Mouse (Mus musculus) adrenal gland, postnatal 0 days (tissue): ENCODE results near the gene Terb2. TPM values are rescaled to one million over a fixed set of nuclear protein-coding genes. Genes with fewer than 3 reads are reported as not detected.

ENCODE experiments used
- polyA plus RNA-seq: library from polyadenylated mRNA; unstranded; fragments of >200 nt; fragmentation: Nextera tagmentation; extraction: Ambion mirVana; gene quantifications from 2 replicates; pipeline ENCODE4 v1.2.1, GENCODE M21; 2015

The Terb2 gene
- not detected in 2 replicates for polyA plus RNA-seq

DNA sequence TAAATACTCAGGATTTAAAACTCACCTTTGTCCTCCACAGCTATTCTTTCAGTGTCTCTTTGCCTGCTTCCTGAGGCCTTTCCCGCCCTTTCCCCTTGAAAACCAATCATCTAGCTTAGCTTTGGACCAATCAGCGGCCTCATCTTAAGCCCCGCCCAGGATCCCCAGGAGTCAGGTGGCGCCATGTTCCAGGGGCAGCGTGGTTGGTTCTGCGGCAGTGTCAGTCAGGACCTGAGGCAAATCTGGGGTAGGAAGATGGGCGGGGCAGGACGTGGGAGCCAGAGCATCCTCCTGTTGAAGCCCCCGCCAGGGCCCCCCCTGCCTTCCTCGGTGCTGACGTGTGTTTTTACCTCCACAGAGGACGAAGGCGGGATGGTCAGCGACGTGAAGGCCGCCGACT is at the start of gene Terb2, which contains the start of gene Patl2:
Gene Terb2, plus strand, starts transcription at position 167 of the 400 bp plus-strand sequence.
Gene Patl2, minus strand, starts transcription at position 84 of the 400 bp plus-strand sequence.

DNA sequence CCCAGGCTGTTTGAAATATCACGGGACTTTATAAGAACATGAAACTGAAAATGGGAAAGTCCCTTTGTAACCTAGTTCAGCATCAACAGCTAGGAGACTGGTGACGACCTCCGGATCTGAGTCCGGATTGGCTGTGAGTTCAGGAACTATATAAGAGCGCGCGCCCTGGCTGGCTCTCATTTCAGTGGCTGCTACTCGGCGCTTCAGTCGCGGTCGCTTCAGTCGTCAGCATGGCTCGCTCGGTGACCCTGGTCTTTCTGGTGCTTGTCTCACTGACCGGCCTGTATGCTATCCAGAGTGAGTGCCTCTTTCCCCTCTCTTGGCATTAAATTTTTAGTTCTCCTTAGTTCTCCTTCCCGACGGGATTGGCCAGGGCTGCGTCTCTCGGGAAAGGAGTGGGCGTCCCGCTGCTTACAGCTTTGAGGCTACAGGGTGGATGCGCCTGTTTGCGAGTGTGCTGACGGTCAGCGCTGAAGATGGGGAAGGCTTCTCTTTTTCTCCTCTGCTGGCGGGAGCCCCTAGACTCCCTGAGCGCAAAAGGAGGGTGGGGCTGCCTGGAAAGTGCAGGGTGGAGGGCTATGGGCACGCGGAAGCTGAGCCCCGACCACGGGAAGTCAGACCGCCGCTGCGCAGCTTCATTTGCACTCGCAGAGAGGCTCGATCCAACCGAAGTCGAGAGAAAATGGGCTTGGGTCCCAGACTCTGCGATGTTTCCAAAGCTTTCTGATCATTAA is 38.4 kb upstream of the Terb2 start, which contains the start of gene B2m:
Gene B2m, plus strand, starts transcription at position 179 of the 734 bp plus-strand sequence.

GRCm38 (mm10) chr2:122160680-122161079 is 25.4 kb upstream of the Terb2 start, which contains the start of gene Trim69:
Gene Trim69 (plus strand): TSS chr2:122160700.

DNA sequence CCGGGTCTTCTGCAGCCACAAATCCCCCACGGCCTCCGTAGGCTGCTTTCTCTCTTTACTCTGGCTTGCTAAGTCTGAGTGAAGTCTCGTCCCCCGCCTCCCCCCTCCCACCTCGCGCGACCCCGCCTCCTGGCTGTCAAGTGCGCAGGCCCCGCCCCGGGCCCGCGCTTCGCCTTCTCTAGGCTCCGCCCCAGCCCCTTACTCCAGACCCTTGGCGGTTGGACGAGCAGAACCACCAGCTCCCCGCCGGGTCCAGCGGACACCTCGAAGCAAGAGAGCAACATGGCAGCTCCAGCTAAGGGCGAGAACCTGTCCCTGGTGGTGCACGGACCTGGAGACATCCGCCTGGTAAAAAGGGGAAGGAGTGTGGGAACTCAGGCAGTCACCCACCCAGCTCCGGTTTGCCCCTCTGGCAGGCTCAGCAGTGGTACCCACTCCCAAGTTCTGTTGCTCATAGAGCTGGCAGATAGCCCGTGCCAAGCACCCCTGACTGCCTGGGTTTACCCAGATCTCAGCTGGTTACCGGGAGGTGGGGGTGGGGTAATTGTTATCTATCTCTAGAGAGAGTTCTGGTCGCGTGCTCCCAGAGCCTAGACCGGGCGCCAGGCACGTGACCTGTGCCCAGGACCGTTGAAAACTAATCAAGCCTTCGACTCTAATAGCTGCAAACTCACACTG is 48.7 kb downstream of the Terb2 start, which contains the start of gene Sord:
Gene Sord, plus strand, starts transcription at position 139 of the 678 bp plus-strand sequence.

Other genes with a start within 250 kb of the Terb2 start
- 20.6 and 30.0 TPM in 2 replicates for gene Ctdspl2, start 230.3 kb upstream of the Terb2 start, polyA plus RNA-seq
- 0.22 TPM in 1 of 2 replicates, not detected in the other for gene Mageb3, start 230.2 kb upstream of the Terb2 start, polyA plus RNA-seq
- gene Eif3j1, start 157.7 kb upstream of the Terb2 start, polyA plus RNA-seq = 10.4 and 11.1 TPM in 2 replicates
- 3.2 and 4.9 TPM in 2 replicates for gene Spg11, start 67.9 kb upstream of the Terb2 start, polyA plus RNA-seq
- gene B2m, start 38.6 kb upstream of the Terb2 start, polyA plus RNA-seq = 987 and 1,399 TPM in 2 replicates
- gene Trim69, start 25.6 kb upstream of the Terb2 start, polyA plus RNA-seq = not detected in 2 replicates
- not detected in 2 replicates for gene Patl2, start 83 bp upstream of the Terb2 start, polyA plus RNA-seq
- 36.0 and 38.2 TPM in 2 replicates for gene Sord, start 48.5 kb downstream of the Terb2 start, polyA plus RNA-seq
- 0.09 TPM in 1 of 2 replicates, not detected in the other for gene Duox2, start 112.2 kb downstream of the Terb2 start, polyA plus RNA-seq
- gene Duoxa2, start 112.6 kb downstream of the Terb2 start, polyA plus RNA-seq = 0.12 and 0.25 TPM in 2 replicates
- 0.19 and 0.47 TPM in 2 replicates for gene Duoxa1, start 127.5 kb downstream of the Terb2 start, polyA plus RNA-seq
- gene Duox1, start 129.4 kb downstream of the Terb2 start, polyA plus RNA-seq = 0.03 and 0.06 TPM in 2 replicates
- 3.7 and 9.3 TPM in 2 replicates for gene Shf, start 182.9 kb downstream of the Terb2 start, polyA plus RNA-seq
- gene Slc28a2, start 240.2 kb downstream of the Terb2 start, polyA plus RNA-seq = 0.19 and 0.62 TPM in 2 replicates